Mouse (Mus musculus): ENCODE data around the gene Dgki. TPM values are rescaled to one million over a fixed set of nuclear protein-coding genes. Genes with fewer than 3 reads are reported as not detected.

Dgki gene
- total RNA-seq, 2 experiments from 2014 or later: 80.5 to 92.6 TPM

- no peak for DNase-seq (ENCODE audit: low spot score in 2 of 2)
- intact Hi-C loops (cut with DNase I): loop anchor here (5.0 kb wide), 1 partner anchor 88 kb away; the partner anchor contains the start of gene Ptn
Observed at GRCm38 (mm10) chr6:36899872-36900271, 400.1 kb downstream of the Dgki start.

- intact Hi-C loops (cut with DNase I): no loop called here
Observed at GRCm38 (mm10) chr6:36898412-36898811, 401.6 kb downstream of the Dgki start.

GRCm38 (mm10) chr6:36897616-36898149 lies 402.3 kb downstream of the Dgki start:
- DNase-seq (ENCODE audit: low spot score in 2 of 2): no peak
- intact Hi-C loops (cut with DNase I): no loop called here

More at GRCm38 (mm10) chr6:36898412-36898811, 401.6 kb downstream of the Dgki start:
- no peak for DNase-seq (ENCODE audit: low spot score in 2 of 2)

- intact Hi-C loops (cut with DNase I): no loop called here
- no peak for DNase-seq (ENCODE audit: low spot score in 2 of 2)
Observed at GRCm38 (mm10) chr6:36896656-36897055, 403.3 kb downstream of the Dgki start.

GRCm38 (mm10) chr6:36891820-36892219 lies 408.2 kb downstream of the Dgki start:
- intact Hi-C loops (cut with DNase I): no loop called here

GRCm38 (mm10) chr6:36890776-36891175 lies 409.2 kb downstream of the Dgki start:
- intact Hi-C loops (cut with DNase I): no loop called here

More at GRCm38 (mm10) chr6:36891820-36892219, 408.2 kb downstream of the Dgki start:
- DNase-seq (ENCODE audit: low spot score in 2 of 2): no peak

GRCm38 (mm10) chr6:36890296-36890695 lies 409.7 kb downstream of the Dgki start:
- DNase-seq (ENCODE audit: low spot score in 2 of 2): no peak
- intact Hi-C loops (cut with DNase I): no loop called here

More at GRCm38 (mm10) chr6:36890776-36891175, 409.2 kb downstream of the Dgki start:
- no peak for DNase-seq (ENCODE audit: low spot score in 2 of 2)

- DNase-seq (ENCODE audit: low spot score in 2 of 2): no peak
Observed at GRCm38 (mm10) chr6:36881309-36881708, 418.7 kb downstream of the Dgki start.

GRCm38 (mm10) chr6:36880643-36881263 lies 419.2 kb downstream of the Dgki start:
- DNase-seq (ENCODE audit: low spot score in 2 of 2): no peak
- intact Hi-C loops (cut with DNase I): no loop called here

More at GRCm38 (mm10) chr6:36881309-36881708, 418.7 kb downstream of the Dgki start:
- intact Hi-C loops (cut with DNase I): no loop called here

GRCm38 (mm10) chr6:36877399-36877798 lies 422.6 kb downstream of the Dgki start:
- DNase-seq (ENCODE audit: low spot score in 2 of 2): no peak
- intact Hi-C loops (cut with DNase I): no loop called here

- DNase-seq (ENCODE audit: low spot score in 2 of 2): no peak
- intact Hi-C loops (cut with DNase I): no loop called here
Observed at GRCm38 (mm10) chr6:36876426-36876825, 423.6 kb downstream of the Dgki start.

- DNase-seq (ENCODE audit: low spot score in 2 of 2): no peak
- intact Hi-C loops (cut with DNase I): no loop called here
Observed at GRCm38 (mm10) chr6:36875926-36876325, 424.1 kb downstream of the Dgki start.

GRCm38 (mm10) chr6:36872876-36873275 lies 427.1 kb downstream of the Dgki start:
- DNase-seq (ENCODE audit: low spot score in 2 of 2): no peak
- intact Hi-C loops (cut with DNase I): no loop called here

- intact Hi-C loops (cut with DNase I): no loop called here
- DNase-seq (ENCODE audit: low spot score in 2 of 2): no peak
Observed at GRCm38 (mm10) chr6:36868217-36868616, 431.8 kb downstream of the Dgki start.

- intact Hi-C loops (cut with DNase I): no loop called here
- DNase-seq (ENCODE audit: low spot score in 2 of 2): no peak
Observed at GRCm38 (mm10) chr6:36858258-36859041, 441.5 kb downstream of the Dgki start.

- DNase-seq (ENCODE audit: low spot score in 2 of 2): no peak
- intact Hi-C loops (cut with DNase I): no loop called here
Observed at GRCm38 (mm10) chr6:36857627-36858257, 442.2 kb downstream of the Dgki start.

- peak; percentile 82 to 88 for DNase-seq (ENCODE audit: low spot score in 2 of 2)
- intact Hi-C loops (cut with DNase I): loop anchor here (5.0 kb wide), 1 partner anchor 43 kb away; no protein-coding TSS in a partner anchor
Observed at GRCm38 (mm10) chr6:36850422-36851129, 449.4 kb downstream of the Dgki start.

- intact Hi-C loops (cut with DNase I): no loop called here
- no peak for DNase-seq (ENCODE audit: low spot score in 2 of 2)
Observed at GRCm38 (mm10) chr6:36845288-36845687, 454.7 kb downstream of the Dgki start.

GRCm38 (mm10) chr6:36844258-36844657 lies 455.7 kb downstream of the Dgki start:
- intact Hi-C loops (cut with DNase I): no loop called here
- DNase-seq (ENCODE audit: low spot score in 2 of 2): no peak
